Mouse (Mus musculus) layer of hippocampus, postnatal 10 days (tissue): ENCODE data around the gene Rem1. TPM values are rescaled to one million over a fixed set of nuclear protein-coding genes. Genes with fewer than 3 reads are reported as not detected.

Experiments
- DNase-seq, 2 experiments: peaks; one replicate each; pipeline ENCODE4 v3.0.0; 2021; ENCODE audit warnings: low spot score in 2 of 2
- total RNA-seq, 2 experiments: library from RNA; stranded (reverse); gene quantifications; 2 replicates each; pipeline ENCODE4 v1.2.3; 2021

The Rem1 gene
- total RNA-seq, 2 experiments from 2014 or later: 0.91 to 0.96 TPM

- no peak for DNase-seq
Observed at GRCm38 (mm10) chr2:152674148-152674547, 47.4 kb downstream of the Rem1 start.

- no peak for DNase-seq
Observed at GRCm38 (mm10) chr2:152675252-152675791, 48.6 kb downstream of the Rem1 start.

- DNase-seq: no peak
Observed at GRCm38 (mm10) chr2:152678302-152678701, 51.6 kb downstream of the Rem1 start.

GRCm38 (mm10) chr2:152678925-152679324 is 52.2 kb downstream of the Rem1 start:
- no peak for DNase-seq

- peak in 1 of 2 experiments; percentile 30 for DNase-seq
Observed at GRCm38 (mm10) chr2:152679701-152680355, 53.1 kb downstream of the Rem1 start.

GRCm38 (mm10) chr2:152683086-152683485 is 56.3 kb downstream of the Rem1 start:
- DNase-seq: no peak

Other genes starting within 250 kb of the Rem1 start
- gene Sox12, start 228.9 kb upstream of the Rem1 start, total RNA-seq: 10 to 100 TPM; 37.5 to 38.1 TPM
- gene Zcchc3, start 211.9 kb upstream of the Rem1 start, total RNA-seq: 10 to 100 TPM in 1 of 2 experiments, 1 to 10 TPM in 1; 9.9 to 12.1 TPM
- gene 6820408C15Rik, start 211.4 kb upstream of the Rem1 start, total RNA-seq: 1 to 10 TPM; 3.5 to 4.3 TPM
- not detected for gene Defb23, start 162.3 kb upstream of the Rem1 start, total RNA-seq
- gene Defb20, start 149.9 kb upstream of the Rem1 start, total RNA-seq: not detected
- gene Defb22, start 136.8 kb upstream of the Rem1 start, total RNA-seq: not detected
- not detected for gene Defb26, start 115.3 kb upstream of the Rem1 start, total RNA-seq
- not detected for gene Defb28, start 108.7 kb upstream of the Rem1 start, total RNA-seq
- not detected for gene Defb29, start 86.9 kb upstream of the Rem1 start, total RNA-seq
- gene Gm17416, start 57.6 kb upstream of the Rem1 start, total RNA-seq: not detected
- gene Defb21, start 54.2 kb upstream of the Rem1 start, total RNA-seq: not detected
- not detected for gene Defb19, start 46.6 kb upstream of the Rem1 start, total RNA-seq
- not detected for gene Defb45, start 27.6 kb upstream of the Rem1 start, total RNA-seq
- not detected for gene Defb36, start 22.6 kb upstream of the Rem1 start, total RNA-seq
- not detected for gene Defb25, start 3.9 kb upstream of the Rem1 start, total RNA-seq
- gene H13, start 42.5 kb downstream of the Rem1 start, total RNA-seq: 100 to 1,000 TPM; 109 to 114 TPM
- 10 to 100 TPM; 25.3 to 25.7 TPM for gene Mcts2, start 60.1 kb downstream of the Rem1 start, total RNA-seq
- gene Id1, start 109.3 kb downstream of the Rem1 start, total RNA-seq: 10 to 100 TPM; 29.0 to 31.2 TPM
- 1 to 10 TPM; 2.1 to 2.5 TPM for gene Cox4i2, start 127.2 kb downstream of the Rem1 start, total RNA-seq
- 100 to 1,000 TPM; 109 to 117 TPM for gene Bcl2l1, start 204.8 kb downstream of the Rem1 start, total RNA-seq
- 1 to 10 TPM; 5.9 to 6.6 TPM for gene Tpx2, start 221.0 kb downstream of the Rem1 start, total RNA-seq